Mouse (Mus musculus) gastrocnemius, postnatal 4 days (tissue): ENCODE measurements around the gene Fam189a1. TPM values are rescaled to one million over a fixed set of nuclear protein-coding genes. Genes with fewer than 3 reads are reported as not detected.

ENCODE experiments used
- DNase-seq, 2 experiments: peaks; one replicate each; pipeline ENCODE4 v3.0.0; 2021 to 2022; ENCODE audit warnings: low spot score in 2 of 2, mixed read lengths in 2 of 2
- total RNA-seq, 2 experiments: library from RNA; stranded (reverse); gene quantifications; 2 replicates each; pipeline ENCODE4 v1.2.3; 2021

The Fam189a1 gene
- total RNA-seq, 2 experiments from 2014 or later: 0.34 to 0.41 TPM

DNA sequence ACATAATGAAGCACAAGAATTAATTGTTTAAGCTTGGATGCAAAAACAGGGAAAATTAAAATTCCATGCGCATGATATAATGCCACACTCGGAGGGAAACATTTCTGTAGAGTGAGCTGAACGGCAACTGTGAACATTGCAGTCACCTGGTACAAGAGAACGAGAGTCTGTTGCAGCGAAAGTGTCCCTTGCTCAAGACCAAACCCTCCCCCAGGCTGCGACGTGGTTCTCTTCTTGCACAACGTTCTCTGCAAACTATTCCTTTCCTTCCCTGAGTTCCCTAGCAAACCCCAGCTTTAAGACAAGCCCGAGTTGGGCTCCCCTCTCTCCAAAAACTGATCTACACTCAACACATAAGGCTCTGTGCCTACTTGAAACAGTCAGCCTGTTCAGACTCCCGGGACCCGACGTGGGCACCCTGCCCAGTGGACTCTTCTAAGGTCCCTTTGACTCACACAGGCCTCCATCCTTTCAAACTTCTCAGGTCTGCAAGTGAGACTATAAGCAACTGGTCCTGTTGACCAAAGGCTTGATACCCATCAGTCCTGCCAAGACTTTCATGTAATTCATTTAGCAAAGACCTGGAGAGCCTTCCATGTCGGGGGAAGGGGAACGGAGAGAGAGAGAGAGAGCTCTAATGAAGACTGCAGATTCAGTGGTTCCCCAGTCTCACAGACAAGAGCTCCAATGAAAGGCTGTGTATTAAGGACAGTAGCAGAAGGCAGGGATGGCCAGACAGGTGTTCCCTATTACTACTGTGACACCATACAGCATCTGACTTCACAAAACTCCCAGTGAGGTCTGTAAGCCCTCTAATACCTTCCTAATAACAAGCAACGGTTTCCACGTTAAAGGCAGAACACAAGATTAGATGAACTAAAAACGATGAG is 51.9 kb downstream of the Fam189a1 start:
- DNase-seq: no peak

DNA sequence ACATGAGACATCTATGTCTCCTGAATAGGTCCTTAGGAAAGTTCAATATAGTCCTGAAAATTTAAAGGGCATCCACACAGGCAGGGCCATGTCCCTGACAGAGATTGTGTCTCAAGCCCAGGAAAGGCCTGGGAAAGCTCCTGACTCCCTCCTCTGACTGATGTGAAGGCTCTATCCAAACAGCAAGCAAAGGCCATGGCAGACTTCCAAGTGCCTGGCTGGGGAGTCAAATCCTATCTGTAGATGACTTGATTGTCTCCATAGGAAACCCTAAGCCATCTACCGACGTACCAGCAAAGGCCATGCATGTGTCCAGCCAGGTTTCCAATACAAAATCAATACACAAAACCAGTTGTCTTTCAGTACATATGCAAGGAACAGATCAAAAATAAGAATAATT is 54.7 kb downstream of the Fam189a1 start:
- peak in 1 of 2 experiments; percentile 13 for DNase-seq

DNA sequence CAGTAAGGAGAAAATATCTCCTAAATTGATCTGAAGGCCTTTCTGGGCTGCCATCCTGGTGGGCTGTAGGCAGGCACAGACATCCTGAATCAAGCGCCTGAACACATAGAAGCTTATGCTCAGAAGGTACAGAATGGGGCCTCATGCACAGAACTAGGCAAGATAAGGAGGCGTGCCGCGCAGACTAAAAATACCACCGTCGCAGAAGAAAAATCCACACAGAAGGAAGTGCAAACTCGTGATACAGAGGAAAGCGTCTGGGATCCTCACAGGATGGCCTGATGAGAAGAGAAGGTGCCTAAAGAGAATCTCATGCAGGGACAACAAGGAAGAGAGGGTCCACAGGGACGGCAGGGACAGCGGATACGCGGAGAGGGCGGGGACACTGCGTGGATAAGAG is 58.7 kb downstream of the Fam189a1 start:
- DNase-seq: no peak

DNA sequence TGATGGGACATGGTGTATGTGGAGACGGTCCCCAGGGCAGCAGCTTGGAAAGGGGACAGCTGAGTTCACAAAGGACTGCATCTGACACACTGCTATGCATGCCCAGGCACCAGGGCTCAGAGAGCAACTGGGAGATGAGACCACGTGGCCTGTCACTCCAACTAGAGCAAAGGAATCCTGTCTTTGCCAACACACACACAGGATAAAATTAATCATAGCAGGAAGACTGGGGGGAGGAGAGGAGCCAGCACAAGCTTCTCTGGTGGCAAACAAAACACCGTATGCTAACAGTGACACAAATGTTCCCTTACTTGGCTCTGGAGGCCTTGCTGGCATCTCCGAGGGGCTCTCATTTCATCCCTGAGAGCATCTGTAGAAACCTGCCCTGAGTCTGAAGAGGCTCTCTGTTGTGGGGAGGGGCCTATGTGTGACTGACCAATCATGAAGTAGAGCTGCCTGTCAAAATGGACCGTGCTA is 60.7 kb downstream of the Fam189a1 start:
- peak in 1 of 2 experiments; percentile 18 for DNase-seq

DNA sequence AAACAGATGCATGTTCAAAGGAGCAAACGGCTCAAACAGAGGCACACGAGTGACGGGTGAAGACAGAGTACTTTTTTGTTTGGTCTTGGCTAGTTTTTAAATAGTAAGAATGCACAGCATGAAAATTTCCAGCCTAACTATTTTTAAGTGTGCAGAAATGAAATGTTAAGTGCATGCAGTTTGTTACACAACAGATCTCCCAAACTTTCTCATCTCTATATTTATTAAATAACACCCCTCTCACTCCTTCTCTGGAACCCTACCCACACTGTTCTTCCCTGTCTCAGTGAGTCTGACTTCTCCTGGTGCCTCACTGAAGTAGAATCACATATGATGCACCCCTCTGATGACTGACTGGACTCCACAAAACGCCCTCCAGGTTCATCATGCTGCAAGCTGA is 63.1 kb downstream of the Fam189a1 start:
- DNase-seq: no peak

DNA sequence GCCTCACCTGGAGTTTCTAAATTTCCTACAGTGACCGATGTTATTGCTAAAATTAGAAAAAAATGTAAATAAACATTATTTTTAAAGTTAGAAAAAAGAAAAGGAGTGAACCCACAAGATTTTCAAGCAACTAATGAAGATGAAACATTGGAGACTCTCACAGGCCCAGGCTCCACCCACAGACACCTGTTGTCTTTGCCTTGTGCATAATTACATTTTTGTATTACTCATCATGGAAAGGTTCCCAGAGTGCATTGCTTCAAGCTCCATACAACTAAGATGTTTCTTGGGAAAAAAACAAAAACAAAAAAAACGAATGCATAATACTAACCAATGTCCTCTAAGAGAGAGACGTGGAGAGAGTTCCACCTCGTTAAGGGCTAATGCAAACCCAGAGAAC is 64.9 kb downstream of the Fam189a1 start:
- no peak for DNase-seq

DNA sequence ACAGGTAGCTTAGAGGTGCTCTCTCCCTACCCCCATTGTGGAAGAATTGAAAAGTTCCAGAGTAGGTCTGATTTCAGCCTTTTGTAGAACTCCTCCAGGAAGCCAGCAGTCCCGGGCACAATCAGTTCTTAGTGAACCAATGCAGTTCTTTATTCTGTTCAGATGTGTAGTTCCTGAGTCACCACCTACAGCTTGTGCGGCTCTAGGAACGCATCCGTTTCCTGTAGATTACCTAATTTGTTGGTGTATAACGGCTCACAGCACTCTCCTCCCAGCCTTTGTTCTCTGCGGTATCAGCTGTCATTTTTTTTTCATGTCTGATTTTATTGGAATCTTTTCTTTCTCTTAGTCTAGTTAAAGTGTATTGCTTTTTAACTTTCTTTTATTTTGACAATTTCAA is 70.4 kb downstream of the Fam189a1 start:
- no peak for DNase-seq

DNA sequence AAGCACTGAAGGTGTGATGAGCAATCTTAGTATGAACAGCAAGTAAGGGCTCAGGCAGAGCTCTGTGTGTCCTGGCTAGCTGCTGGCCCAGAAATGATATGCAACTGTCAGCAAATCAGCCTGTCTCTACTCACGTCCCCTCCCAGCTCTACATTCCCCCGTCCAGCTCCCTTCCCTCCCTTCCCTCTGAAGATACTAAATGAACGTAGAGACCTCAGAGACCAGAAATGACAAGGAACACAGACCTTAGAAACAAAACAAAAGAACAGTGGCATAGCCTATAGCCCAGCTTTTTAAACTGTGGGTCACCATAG is 73.6 kb downstream of the Fam189a1 start:
- no peak for DNase-seq

DNA sequence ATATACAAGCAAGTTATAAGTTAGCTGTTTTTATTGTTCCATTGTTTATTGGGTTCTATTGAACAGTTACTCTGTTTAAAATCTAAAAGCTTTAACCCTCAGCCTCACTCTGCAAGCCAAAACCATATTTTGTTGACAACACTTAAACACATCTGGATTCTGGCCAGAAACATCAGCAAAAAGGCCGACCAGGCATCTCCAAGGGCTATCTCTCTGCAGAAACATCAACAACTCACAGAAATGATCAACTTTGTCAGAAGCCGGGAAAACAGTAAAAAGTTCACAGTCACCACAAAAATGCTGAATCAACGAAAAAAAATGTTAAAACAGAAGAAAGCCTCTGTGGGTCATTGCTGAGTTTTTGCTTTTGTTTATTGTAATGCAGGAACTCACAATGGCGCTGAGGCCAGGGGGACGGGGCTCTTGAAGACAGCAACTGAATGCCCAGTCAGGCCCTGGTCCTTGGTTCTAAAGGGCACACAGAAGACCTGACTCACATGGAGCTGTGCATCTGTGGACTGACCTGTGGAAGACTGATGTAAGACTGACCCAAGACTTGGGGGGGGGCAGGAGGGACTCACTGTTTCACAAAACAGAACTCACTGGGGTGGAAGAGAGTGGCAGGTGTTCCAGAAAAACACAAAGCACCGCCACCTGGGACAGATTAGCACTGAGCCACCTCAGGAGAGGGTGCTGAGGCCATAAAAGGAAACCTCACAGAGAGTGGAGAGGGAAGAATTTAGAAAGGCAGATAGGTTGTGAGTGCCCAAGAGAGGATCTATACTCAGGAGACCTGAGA is 74.2 kb downstream of the Fam189a1 start:
- DNase-seq: no peak

DNA sequence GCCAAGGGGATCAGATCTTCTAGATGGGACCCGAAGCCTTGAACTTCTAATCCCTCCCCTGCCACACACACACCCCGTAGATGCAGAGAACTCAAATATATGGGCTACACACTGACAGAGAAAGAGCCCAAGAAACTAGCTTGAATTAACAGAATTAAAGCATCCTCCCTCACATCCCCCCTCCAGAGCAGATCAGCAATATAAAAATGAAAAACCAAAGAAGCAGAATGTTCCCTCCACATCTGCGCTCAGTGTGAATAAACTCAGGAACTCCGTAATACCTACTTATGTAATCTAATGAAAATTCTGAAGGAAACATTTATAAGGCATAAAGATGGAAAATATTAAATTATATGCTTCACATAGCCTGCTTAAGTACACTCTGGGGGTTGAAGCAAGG is 80.2 kb downstream of the Fam189a1 start:
- no peak for DNase-seq

DNA sequence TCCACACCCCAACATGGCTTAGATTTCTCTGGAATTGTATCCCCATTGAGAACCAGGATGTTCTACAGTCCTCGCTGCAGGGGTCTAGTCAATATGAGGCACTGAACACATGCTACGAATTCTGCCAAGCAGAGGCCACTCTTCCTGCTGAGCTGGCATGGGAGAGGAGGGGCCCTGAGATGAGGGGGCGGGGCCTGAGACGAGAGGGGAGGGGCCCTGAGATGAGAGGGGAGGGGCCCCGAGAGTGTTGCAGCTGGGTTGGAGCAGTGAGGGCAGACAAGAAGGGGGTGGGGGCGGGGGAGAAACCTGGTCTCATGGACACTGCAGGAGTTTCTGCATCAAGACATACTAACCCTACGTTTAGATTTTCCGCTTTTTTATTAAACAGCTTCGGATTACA is 82.2 kb downstream of the Fam189a1 start:
- DNase-seq: no peak

DNA sequence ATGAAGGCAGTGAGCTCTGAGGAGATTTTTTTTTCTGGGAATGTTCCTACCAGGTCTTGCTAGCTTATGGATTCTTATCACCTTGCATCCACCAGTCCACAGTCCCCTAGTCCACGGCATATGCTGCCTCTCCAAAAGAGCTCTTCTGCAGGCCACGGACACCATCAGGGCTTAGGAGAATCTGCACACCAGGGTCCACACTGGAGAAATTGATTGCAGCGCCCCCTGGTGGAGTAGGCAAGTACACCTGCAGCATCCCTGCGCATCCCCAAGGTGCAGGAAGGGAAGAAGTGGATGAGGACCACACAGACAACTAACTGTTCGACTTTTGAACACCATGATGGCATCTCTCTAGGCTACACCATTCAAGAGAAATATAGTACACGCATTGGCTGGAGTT is 82.8 kb downstream of the Fam189a1 start:
- peak; percentile 38 to 55 for DNase-seq

DNA sequence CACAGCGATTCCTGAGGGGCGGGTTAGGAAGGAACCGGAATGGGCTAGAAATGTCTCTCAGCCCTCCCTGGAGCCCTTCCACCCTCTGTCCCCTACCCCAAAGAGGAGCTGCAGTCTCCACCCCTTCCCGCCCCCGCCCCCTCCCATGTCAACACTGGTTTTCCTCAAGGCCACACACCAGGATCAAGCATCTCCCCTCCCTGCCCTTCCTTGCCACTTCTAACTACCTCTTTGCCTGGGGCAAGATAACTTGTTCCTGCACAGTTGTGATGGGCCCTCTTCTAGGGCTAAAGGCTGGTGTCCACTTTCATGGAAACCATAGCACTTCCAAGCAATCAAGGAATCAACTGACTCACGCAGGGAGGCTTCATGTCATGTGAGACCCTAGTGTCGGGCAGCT is 90.2 kb downstream of the Fam189a1 start:
- no peak for DNase-seq

DNA sequence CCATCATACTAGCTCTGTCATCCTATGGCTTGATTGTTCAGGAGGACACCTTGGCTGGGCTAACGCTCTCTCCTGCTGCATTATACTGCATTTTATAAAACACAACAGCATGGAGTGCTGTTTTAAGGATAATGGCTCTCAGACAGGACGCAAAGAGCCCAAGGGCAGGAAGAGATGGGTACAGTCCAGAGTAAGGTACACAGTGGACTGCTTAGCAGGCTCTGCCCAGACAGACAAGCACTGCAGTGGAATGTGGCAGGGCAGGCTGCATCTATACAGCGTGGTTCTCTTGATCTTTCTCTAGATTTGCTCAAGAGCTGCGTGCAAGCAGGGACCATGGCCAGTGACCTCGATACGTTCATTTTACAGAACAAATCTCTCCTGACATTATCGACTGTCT is 90.9 kb downstream of the Fam189a1 start:
- DNase-seq: no peak

DNA sequence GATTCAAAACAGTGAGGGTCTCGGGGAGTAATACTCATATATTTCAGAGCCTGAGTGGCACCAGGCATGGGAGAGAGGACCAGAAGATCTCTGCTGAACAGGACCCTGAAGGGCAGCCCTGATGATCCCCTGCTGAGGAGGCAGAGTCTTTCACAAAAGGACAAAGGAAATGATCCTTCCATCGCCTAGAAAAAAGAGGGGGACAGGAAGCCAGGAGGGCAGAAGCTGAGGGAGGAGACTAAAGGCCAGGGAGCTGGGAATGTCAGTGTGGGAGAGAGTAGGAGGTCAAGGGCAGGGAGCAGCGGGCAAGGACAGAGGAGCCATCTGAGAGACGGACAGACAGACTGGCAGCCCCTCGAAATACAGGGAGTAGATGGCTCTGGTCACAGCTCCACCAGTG is 91.7 kb downstream of the Fam189a1 start:
- no peak for DNase-seq

DNA sequence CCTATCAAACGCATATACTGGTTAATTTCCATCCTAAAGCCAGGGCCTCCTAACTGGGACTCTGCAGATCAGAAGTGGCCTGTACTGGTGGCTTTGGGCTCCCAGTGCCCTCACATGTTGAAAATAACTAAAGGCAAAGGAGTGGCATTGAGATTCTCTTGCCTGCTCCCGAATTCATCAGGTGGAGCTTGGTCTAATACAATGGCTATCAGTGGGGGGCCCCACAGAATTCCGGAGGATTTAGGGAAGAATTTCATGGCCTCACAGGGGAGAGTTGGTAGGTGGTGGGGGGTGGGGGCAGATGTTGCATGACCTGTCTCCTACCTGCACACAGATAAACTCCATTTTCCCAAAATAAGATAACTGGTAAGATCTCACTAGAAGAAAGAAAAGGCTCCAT is 92.3 kb downstream of the Fam189a1 start:
- no peak for DNase-seq

DNA sequence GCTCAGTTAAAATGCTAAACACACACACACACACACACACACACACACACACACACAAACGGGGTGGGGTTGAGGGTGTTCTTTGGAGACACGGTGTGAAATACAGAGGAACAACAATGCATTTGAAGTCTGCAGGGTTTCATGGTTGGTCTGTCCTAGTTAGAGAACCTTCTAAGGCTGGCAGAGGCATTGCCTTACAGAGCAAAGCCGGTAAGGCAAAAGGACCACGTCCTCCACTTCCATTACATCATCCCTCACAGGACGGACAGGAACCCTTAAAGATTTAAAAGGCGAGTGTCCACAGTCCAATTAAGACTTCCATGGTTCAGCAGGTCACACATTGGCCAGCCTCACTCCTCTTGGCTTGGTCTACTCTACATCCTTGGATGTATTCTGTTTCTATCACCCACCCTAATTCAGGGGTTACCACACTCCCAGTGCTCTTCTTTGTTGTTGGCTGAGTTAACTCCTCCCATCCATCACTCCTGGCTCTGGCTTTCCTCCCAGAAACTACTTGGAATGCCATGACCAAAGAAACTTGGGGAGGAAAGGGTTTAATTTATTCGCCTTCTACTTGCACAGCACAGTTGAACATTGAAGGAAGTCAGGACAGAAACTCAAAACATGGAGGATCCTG is 96.1 kb downstream of the Fam189a1 start:
- DNase-seq: no peak

DNA sequence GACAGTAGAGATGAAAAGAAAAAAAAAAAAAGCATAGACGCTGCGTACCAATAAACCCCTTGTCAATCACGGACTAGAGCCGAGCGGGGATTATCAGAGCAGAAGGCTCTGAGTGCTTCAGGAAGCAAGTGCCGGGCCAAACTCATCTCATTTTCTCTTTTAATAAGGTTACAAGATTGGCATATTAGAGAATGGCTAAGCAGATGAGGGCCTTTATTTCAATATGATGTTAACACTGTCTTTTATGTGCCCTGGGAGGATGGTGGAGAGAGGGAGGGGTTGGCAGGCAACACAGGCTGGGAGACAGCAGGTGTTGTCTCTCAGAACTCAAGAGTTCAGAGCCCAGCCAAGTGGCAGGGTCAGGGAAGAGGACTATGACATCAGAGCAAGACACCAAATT is 99.5 kb downstream of the Fam189a1 start:
- no peak for DNase-seq

DNA sequence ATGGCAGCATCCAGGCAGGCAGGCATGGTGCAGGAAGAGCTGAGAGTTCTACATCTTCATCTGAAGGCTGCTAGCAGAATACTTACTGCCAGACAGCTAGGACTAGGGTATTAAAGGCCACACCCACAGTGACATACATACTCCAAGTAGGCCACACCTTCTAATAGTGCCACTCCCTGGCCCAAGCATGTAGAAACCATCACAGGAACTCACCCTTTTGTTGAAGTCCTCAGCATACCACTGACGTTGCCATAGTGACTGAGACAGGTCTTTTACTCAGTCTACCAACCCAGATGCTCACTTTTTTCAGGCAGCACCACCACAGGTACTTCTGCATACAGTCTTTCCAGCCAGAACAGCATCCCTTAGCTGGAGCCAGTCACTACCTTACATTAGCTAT is 104.4 kb downstream of the Fam189a1 start:
- no peak for DNase-seq

DNA sequence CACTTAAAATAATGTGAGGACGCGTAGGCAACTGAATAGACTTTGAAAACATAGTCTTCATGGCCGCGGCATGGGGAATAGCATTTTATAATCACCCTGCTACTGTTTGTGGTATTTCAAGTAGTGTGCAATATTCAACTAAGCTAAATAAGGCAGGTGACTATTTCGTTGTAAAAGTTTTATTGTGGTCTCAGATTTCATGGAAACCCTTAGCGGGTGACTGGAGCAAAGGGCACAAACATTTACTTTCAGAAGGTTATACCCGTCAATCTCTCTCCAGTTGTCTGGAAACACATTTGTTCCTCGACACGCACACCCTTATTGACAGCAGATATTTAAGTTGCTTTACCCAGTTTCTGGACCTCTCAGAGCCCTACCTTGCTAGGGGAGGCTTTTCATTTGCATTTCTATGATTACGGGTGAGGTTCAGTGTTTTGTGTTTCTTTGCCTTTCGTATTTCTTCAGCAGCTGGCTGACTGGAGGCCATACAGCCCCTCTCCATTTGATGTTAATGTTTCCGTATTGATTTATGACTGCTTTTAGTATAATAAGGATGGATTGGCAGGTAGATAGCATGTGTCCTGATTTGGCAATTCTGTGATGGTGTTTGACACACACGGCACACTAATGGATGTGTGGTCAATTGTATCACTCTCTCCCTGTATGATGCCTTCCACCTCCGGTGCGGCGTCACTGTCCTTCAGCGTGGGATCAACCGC is 107.0 kb downstream of the Fam189a1 start:
- no peak for DNase-seq

DNA sequence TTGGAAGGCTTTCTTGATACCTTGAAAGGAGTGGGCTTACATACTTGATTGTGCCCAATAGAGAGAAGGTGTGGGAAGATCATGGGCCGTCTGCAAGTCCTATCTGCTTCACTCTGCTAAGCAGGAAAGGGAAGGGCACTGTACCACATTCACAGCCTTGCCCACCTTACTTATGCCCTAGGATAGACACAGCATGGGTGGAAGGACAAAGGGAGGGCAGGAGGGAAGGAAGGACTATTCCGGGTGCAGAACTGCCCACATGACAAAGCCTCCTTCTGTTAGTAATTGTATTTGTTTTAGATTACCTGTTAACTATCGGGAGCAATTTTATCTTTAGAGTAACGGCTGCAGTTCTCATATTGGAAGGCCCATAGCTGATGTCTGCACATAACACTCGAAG is 108.7 kb downstream of the Fam189a1 start:
- no peak for DNase-seq
